Mouse (Mus musculus): ENCODE data around the gene Arhgap23.

Arhgap23 gene

GRCm38 (mm10) chr11:97434704-97435454, 19.5 kb downstream of the Arhgap23 start:
- DNase-seq (ENCODE audit: low spot score in 2 of 2): peak; percentile 58 to 62

- DNase-seq (ENCODE audit: low spot score in 2 of 2): no peak
These were observed 20.6 kb downstream of the Arhgap23 start for GRCm38 (mm10) chr11:97435808-97436491.

DNA sequence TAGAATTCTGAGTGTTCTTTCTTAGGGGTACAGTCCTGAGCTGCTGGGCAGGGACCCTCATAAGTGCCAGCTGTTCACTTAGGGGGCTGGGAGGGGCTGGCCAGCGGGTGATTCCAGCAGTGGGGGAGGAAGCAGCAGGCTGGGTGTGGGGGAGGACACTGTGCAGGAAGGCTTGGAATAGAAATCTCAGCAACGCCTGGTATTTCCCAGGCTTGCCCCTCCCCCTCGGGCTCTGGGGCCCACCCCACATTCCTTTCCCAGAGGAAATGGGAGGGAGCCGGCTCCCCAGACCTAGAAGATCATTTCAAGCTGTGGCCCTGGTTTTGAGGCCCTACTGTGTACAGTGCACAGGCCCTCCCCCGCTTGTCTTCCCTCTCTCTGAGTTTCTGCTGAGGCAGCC, 22.4 kb downstream of the Arhgap23 start:
- DNase-seq (ENCODE audit: low spot score in 2 of 2): peak; percentile 72 to 73

DNA sequence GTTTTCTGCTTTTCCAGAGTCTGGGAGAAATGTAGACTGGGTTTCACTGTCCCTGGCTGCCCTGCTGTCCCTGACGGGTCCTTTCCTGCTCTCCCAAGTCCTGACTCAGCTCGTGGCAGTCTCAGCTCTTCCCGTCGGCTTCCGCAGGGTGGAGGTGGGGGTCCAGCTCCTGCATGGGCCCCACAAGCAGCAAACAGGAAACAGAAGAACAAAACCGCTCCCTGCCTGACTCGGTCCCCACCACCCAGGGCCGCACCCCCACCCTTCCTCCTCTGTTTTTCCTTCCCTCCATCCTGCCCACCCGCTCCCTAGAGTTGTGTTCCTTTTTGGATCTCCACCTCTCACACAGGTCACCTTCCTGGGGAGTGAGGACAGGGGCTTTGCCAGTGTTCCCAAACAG, 23.5 kb downstream of the Arhgap23 start:
- no peak for DNase-seq (ENCODE audit: low spot score in 2 of 2)

DNA sequence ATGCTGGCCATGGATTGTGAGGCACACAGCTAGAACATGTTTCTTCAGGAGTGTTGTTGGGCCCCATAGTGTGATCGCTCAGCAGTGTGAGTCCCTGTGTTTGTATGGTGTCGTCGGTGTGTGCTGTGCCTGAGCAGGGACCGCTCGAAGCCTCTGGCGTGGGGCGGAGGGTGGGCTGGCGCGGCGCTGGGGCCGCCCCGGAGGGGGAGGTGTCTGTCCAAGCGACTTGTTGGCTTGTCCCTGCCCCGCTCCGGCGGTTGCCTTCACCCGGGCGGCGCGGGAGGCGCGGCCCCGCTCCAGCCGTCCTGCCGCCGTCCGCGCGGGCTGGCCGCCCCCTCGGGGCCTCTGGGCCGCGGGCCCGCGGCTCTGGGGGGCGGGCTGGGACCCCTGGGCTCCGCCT, 24.6 kb downstream of the Arhgap23 start:
- peak in 1 of 2 experiments; percentile 62 for DNase-seq (ENCODE audit: low spot score in 2 of 2)

GRCm38 (mm10) chr11:97440441-97440881, 25.1 kb downstream of the Arhgap23 start:
- DNase-seq (ENCODE audit: low spot score in 2 of 2): no peak

DNA sequence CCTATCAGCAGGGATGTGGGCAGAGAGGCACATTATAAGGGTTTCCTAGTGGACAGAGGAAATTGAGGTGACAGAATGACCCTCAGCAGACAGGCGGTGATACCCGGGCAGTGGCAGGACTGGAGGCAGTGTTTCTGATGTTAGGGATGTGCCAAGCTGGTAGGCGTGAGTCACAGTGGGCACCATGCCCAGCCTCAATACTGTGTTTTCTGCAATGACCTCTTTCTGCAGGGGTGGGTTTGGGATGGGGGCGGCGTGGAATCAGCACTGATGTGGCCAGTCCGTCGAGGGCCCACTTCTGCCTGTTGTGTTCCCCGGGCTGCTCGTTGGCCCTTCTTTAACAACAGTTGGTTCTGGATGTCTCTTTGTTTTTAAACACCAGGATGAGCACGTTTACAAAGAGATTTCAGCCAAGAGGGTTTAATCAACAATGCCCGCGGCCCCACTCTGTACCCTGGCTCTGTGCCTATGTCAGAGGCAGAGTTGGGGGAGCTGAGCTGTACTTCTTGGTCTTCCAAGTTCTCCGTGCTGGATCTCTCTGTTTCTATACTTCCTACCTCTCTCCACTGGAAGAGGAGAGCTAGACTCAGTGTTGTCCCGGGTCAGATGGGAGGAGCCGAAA, 25.8 kb downstream of the Arhgap23 start:
- peak in 1 of 2 experiments; percentile 68 for DNase-seq (ENCODE audit: low spot score in 2 of 2)

DNA sequence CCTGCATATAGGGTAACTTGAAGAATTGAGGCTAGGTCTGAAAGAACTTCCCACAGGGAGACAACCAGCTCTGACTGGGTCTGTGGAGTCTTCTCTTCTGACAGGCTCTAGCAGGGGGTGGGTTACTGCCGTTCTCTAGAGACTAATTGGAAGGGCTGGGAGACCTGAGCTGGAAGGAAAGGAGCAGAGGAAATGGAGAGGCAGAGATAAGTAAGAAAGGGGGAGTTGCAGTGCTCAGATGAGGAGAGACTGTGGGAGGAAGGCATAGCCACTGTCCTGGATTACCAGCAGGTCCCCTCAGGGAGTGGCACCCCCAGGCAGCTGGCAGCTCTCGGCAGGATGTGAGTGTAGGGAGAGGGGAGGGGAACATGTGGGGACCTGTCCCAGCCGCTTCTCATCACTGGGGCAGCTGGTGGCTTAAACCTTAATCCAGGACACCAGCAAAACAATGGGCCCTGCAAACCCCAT, 26.4 kb downstream of the Arhgap23 start:
- no peak for DNase-seq (ENCODE audit: low spot score in 2 of 2)

DNA sequence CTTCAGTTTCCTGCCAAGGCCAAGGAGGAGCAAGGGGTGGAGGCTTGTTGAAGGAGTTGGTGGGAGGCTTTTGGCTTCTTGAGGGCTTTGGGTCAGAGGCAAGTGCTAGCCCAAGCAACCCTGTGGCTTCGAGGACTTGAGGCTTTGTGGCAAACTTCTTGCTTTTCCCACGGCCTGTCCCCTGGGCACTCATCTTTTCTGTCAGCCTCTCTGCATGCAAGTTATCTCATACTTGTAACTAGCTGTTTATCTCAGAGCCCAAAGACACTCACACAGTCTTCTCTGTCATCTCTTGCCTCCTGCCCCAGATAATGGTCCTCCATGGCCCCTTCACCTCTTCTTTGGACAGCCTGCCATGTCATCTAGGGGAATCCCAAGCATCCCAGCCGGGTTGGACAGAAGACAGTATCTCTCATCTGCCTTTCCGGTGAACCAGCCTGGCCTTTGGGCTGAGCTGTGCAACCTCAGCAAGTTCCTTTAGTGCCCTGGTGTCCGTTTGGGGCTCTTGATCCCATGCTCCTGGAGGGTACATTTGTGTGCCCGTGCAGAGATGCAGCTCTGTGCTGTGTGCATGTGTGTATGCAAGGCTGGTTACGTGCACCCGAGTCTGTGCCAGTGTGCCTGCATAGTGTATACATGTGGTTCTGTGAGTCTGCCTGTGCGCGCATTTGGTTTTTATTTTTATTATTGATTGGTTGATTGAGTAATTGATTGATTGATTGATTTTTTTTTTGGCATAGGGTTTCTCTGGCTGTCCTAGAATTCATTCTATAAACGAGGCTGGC, 27.8 kb downstream of the Arhgap23 start:
- DNase-seq (ENCODE audit: low spot score in 2 of 2): no peak

DNA sequence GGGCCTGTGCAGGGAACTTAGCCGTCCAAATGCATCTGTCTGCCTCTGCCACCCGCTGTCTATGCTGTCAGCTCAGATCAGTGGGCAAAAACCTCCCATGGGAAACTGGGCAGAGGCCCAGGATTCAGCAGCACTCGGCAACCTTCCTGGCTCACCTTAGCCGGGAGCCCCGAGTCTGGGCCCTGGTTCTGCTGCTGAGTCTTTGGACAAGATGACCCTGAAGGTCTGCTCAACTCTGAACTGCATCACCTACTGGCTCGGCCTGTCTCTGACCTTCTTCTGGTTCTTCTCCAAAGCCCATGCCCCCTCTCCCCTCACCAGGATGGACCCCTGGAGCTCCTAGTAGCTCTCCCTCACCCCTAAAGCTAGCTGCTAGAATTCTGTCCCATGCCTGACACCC, 30.3 kb downstream of the Arhgap23 start:
- no peak for DNase-seq (ENCODE audit: low spot score in 2 of 2)

DNA sequence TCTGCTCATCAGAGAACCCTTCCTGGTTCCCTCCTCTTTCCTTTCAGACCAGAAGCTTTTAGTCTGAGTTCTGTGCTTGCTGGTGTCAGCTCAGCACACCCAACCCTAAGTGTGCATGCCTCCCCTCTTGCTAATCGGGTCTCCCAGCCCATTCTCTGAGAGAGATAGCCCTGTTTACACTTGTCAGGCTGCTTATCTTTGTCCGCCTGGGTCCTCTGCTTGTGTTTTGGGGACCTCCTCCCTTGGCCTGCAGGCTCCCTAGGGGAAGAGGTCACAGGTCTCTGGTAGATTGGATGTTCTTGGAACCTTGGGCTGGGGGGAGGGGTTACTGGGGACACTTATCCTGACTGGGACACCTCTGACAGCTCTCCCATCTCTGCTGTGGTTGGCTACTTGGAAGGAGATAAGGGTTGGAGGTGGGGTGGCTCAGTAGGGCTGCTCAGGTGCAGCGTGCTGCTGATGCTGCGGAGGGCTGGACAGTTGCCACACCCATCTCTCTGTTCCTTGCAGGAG, 30.7 kb downstream of the Arhgap23 start:
- DNase-seq (ENCODE audit: low spot score in 2 of 2): no peak

- no peak for DNase-seq (ENCODE audit: low spot score in 2 of 2)
These were observed 32.6 kb downstream of the Arhgap23 start for GRCm38 (mm10) chr11:97447979-97448378.

GRCm38 (mm10) chr11:97448611-97449394, 33.5 kb downstream of the Arhgap23 start:
- DNase-seq (ENCODE audit: low spot score in 2 of 2): no peak

DNA sequence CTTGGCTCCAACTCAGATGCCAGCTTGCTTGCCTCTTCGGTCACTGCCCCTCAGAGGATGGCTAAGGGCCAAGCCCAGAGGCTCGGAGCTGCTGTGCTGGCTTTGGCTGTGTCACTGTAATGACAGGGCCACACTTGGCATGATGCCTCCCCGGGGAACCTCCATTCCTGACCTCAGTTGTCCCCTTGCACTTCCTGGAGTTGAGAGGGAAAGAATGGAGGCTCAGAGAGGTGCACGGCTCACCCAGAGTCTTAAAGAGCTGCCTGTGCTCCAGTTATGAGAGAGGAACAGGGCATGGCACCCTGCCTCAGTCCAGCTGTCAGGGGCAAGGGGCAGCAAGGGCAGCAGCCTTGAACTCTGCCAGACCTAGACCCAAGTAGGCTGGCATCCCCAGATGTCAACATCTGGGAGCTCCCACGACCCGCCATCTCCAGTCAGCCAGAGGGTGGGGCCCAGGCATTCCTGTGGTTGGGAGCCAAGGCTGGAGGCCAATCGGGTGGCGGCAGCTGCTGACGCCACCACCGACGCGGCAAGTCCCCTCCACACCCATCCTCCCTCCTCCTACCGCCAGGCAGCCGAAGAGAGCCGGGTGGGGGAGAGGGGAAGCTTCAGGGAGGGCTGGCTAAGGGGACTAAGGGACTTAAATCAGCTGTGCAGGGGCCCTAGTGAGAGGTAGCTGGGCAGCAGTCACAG, 34.4 kb downstream of the Arhgap23 start:
- peak; percentile 90 to 91 for DNase-seq (ENCODE audit: low spot score in 2 of 2)

DNA sequence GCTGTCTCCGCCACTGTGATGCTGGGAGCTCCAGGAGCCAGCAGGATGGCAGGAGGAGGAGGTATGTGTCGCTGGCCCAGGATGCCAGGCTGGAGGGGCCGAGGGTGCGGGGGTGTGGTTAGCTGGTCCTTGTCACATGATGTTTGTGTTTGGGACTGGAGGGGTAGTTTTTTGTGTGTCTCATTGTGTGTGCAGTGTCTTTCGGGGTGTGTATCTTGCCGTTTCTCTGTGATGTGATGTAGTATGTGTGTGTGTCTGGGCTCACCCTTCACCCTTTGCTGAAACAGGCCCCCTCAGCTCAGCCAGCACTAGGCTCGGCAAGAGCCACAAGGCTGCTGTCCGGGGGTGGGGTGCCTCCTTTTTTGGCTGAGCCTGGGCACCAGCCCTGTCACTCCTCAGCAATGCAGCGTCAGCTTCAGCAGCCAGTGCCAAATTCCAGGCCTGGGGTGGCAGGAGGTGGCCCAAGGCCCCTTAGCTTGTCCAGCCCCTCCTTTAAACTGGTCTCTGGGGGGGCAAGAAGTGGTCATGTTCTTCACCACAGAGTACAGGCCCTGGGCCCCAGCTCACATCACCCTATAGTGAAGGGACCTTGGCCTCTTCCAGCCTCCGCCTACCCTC, 35.1 kb downstream of the Arhgap23 start:
- DNase-seq (ENCODE audit: low spot score in 2 of 2): peak in 1 of 2 experiments; percentile 57

DNA sequence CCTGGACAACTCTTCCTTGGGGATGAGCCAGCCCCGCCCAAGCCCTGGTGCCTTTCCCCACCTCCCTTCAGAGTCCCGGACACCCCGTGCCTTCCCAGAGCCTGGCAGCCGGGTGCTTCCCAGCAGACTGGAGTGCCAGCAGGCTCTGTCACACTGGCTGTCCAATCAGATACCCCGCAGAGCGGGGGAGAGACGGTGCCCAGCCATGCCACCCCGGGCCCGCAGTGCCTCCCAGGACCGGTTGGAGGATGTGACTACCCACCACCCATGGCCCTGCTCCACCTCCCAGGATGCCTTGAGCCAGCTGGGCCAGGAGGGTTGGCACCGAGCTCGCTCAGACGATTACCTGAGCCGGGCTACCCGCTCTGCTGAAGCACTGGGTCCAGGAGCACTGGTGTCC, 36.3 kb downstream of the Arhgap23 start:
- no peak for DNase-seq (ENCODE audit: low spot score in 2 of 2)

DNA sequence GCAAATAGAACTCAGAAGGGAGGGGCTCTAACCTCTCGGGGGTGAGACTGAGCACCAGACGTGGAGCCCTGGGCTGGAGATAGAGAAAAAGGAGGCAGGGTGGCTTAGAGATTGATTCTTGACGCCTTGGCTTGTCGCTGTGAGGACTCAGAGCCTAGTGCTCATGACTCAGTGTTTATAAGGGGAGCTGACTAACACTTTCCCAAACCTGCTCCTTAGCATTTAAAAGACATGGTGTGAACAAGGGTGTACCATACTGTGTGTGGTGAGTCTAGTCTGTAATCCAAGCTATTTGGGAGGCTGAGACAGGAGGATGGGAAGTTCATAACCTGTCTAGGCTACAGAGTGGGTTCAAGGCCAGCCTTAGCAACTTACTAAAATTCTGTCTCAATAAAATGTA, 41.8 kb downstream of the Arhgap23 start:
- DNase-seq (ENCODE audit: low spot score in 2 of 2): no peak

- DNase-seq (ENCODE audit: low spot score in 2 of 2): no peak
These were observed 46.0 kb downstream of the Arhgap23 start for GRCm38 (mm10) chr11:97461307-97461820.

DNA sequence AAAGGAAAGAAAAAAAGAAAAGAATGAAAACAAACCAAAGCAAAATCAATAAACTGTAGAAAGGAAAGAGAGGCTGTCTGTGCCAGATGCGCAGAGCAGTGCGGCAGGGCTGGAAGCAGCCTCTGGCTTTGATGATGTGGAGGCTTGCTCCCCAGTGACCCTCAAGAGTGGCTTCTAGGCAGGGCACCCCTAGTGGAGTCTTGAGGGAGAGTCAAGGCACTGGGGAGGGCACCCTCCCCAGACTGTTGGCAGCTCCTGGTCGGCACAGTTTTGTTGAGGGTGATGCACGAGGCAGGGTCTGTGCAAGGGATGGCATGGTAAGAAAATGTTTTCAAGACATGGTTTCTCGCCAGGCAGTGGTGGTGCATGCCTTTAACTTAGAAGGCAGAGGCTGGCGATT, 47.2 kb downstream of the Arhgap23 start:
- DNase-seq (ENCODE audit: low spot score in 2 of 2): no peak

GRCm38 (mm10) chr11:97463166-97463565, 47.8 kb downstream of the Arhgap23 start:
- DNase-seq (ENCODE audit: low spot score in 2 of 2): no peak

All from right cerebral cortex, postnatal 10 days (tissue).